ENCODE assay signal across 9 mouse cellular contexts in the genomic region with DNA sequence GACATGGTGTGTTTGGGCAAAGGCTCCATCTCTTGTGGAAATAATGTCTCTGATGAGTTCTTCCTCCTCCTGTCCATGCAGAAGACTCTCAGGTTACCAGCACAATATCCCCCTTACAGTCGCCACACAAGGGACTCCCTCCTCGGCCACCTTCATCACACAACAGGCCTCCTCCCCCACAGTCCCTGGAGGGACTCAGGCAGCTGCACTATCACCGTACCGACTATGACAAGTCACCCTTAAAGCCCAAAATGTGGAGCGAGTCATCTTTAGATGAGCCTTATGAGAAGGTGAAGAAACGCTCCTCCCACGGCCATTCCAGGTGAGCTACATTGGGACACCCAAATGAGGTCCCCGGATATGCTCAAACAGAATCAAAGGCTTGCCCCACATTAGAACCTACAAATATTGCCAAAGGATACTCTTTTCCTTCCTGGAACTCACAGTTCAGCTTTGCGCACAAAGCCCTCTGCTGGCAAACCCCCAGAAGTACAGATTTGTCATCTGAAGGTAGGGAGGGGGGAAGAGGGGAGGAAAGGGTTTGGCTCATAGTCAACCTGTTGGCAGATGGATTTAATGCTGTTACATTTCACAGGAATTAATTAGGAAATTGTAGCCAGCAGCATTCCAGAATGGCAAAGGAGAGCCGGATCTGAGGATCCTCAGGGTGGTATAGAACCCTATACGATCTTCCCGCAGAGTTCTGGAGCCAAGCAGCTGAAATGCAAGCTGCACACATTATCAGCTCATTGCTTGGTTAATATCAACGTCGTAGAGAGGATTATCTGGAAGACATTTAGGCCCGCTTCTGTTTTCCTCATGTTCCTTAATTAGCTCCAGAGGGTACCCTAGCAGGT. TPM values are rescaled to one million over a fixed set of nuclear protein-coding genes. Genes with fewer than 3 reads are reported as not detected.
DNase-seq lines count a peak whose midpoint lies in the region; ATAC-seq and TF ChIP-seq lines count a peak whose summit lies in the region.
"Had no signal": no experiment of that assay in that cellular context is flagged by ENCODE, and none has a peak within 500 bp of the region (broad histone marks: within the 10 kb centered on the region; RNA-seq: fewer than 3 reads in every experiment).

No protein-coding gene starts in this region.

- peak; percentile 76 for TF ChIP-seq CTCF in gastrocnemius, adult 2 months (IDR thresholded peaks at IDR 0.05)
- TF ChIP-seq CTCF in layer of hippocampus, adult 2 months (conservative IDR thresholded peaks at IDR 0.05) = peak; percentile 84

- intact Hi-C loops in gastrocnemius, adult 2 months (cut with DNase I) = loop anchor here (1.0 to 5.0 kb wide), 2 partner anchors 44 to 103 kb away; no protein-coding TSS in a partner anchor
- intact Hi-C loops in heart, postnatal 14 days (cut with DNase I) = loop anchor here (1.0 to 5.0 kb wide), 5 partner anchors 42 to 379 kb away; no protein-coding TSS in a partner anchor

- H3K4me3 ChIP-seq in gastrocnemius, adult 2 months = peak overlapping the region; percentile 6; the same call in 1 of the 2 replicates
- no peak overlapping the region for H3K4me3 ChIP-seq in embryonic facial prominence, embryonic 10.5 days
- H3K4me3 ChIP-seq in layer of hippocampus, adult 2 months = no peak overlapping the region
- no peak overlapping the region for H3K4me3 ChIP-seq in lung, embryonic 16.5 days (ENCODE audit: low read length)

- H3K9me3 ChIP-seq in embryonic facial prominence, embryonic 10.5 days = no peaks in the 10 kb centered on the region
- no peaks in the 10 kb centered on the region for H3K9me3 ChIP-seq in lung, embryonic 16.5 days (ENCODE audit: control insufficient read depth, low read length)

- H3K36me3 ChIP-seq in embryonic facial prominence, embryonic 10.5 days (replicated peaks) = peaks cover 100% of the 10 kb centered on the region
- peaks cover 55% of the 10 kb centered on the region for H3K36me3 ChIP-seq in lung, embryonic 16.5 days (ENCODE audit: control insufficient read depth, insufficient read depth, low read length)

- H3K27ac ChIP-seq in gastrocnemius, adult 2 months = peak overlapping the region; percentile 2
- H3K27ac ChIP-seq in embryonic facial prominence, embryonic 10.5 days (replicated peaks) = no peak overlapping the region
- H3K27ac ChIP-seq in layer of hippocampus, adult 2 months = peak overlapping the region; percentile 34; the same call in 1 of the 2 replicates
- H3K27ac ChIP-seq in lung, embryonic 16.5 days (ENCODE audit: low read length) = peak overlapping the region; percentile 31; the same call in 1 of the 2 replicates
- H3K27ac ChIP-seq: macrophage had no signal

- peak; percentile 46; the same call in 1 of the 2 replicates for ATAC-seq in lung, embryonic 16.5 days (ENCODE audit: low read depth)

- H3K4me2 ChIP-seq in lung, embryonic 16.5 days (ENCODE audit: low read depth, low read length) = no peak overlapping the region

- peaks cover 19% of the 10 kb centered on the region for H3K4me1 ChIP-seq in embryonic facial prominence, embryonic 10.5 days
- no peaks in the 10 kb centered on the region; the same call in 1 of the 2 replicates for H3K4me1 ChIP-seq in lung, embryonic 16.5 days (replicated peaks; ENCODE audit: control insufficient read depth, insufficient read depth, low read length)

- 54% methylated on average over 15 of the region's 15 CpGs for WGBS in embryonic facial prominence, embryonic 10.5 days
- WGBS in lung, embryonic 16.5 days = 46% methylated on average over 15 of the region's 15 CpGs

- no peak overlapping the region for H3K9ac ChIP-seq in lung, embryonic 16.5 days (ENCODE audit: low read length)

- DNase-seq in gastrocnemius, adult 2 months = peak; percentile 68
- DNase-seq in gastrocnemius, postnatal 25 days = no peak
- peak; percentile 83 for DNase-seq in adrenal gland, postnatal 14 days
- DNase-seq in embryonic facial prominence, embryonic 10.5 days (ENCODE audit: low spot score) = peak; percentile 57
- peak; percentile 72 to 81 for DNase-seq in heart, postnatal 14 days
- DNase-seq in layer of hippocampus, adult 2 months (ENCODE audit: low spot score in 2 of 2) = peak; percentile 80 to 82
- DNase-seq in retina, postnatal 1 day = peak; percentile 79

- H3K27me3 ChIP-seq in embryonic facial prominence, embryonic 10.5 days (replicated peaks; ENCODE audit: low read depth, poor library complexity, severe bottlenecking) = no peaks in the 10 kb centered on the region
- H3K27me3 ChIP-seq in lung, embryonic 16.5 days (ENCODE audit: control insufficient read depth, insufficient read depth, low read depth, low read length) = no peaks in the 10 kb centered on the region

RNA-seq across cellular contexts. Expression of a gene that starts 50.7 kb away (rescaled TPM):
- 10 to 100 TPM; 42.4 to 42.5 TPM for total RNA-seq in gastrocnemius, adult 2 months (2021)
- 10 to 100 TPM; 32.2 to 37.3 TPM for total RNA-seq in gastrocnemius, postnatal 25 days (2021)
- 42.3 and 45.2 TPM in 2 replicates for total RNA-seq in adrenal gland, postnatal 14 days (2021)
- 38.0 and 38.4 TPM in 2 replicates for polyA plus RNA-seq in embryonic facial prominence, embryonic 10.5 days (2016; fragmentation: Nextera tagmentation; extraction: Ambion mirVana)
- total RNA-seq in heart, postnatal 14 days (2021) = 10 to 100 TPM; 30.0 to 31.5 TPM
- total RNA-seq in layer of hippocampus, adult 2 months (2021) = 10 to 100 TPM; 48.2 to 50.4 TPM
- 47.7 and 47.9 TPM in 2 replicates for polyA plus RNA-seq in lung, embryonic 16.5 days (2015; fragmentation: Nextera tagmentation; extraction: Ambion mirVana)
